Mouse (Mus musculus): ENCODE data around the gene Slc16a10.

DNA sequence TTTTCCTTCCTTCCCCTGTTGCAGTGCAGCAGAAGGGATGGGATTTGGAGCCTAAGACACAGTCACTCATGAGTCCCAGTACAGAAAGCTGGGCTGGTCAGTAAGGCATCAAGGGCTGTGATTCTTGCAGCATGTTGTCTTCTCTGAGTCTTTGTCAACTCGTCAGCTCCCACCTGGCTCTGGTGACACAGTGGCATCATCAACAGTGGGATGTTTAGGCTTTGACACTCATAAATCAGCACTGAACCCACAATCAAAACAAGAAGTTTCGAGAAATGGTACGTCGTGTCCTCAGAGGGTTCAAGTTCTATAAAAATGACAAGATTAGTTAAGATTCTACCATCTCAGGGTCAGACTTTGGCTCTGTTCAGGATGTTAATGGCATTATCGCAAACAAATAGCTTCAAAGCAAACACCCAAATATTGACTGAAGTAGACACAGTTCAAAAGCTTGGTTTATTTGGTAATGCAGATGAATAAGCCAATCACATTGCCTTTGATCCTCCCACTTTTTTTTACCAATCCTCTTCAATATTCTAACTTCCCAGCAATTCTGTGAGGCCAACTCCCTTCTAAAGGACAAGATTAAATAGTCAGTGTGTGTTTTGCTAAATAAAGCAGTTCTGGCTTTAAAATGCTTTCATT, 23.2 kb downstream of the Slc16a10 start:
- TF ChIP-seq CTCF (IDR thresholded peaks at IDR 0.05; ENCODE audit: low read depth, low read length) = no peak
- TF ChIP-seq POLR2A (IDR thresholded peaks at IDR 0.05; ENCODE audit: borderline replicate concordance, low read depth, low read length) = no peak
